Mouse (Mus musculus) olfactory bulb, adult 2 months (tissue): ENCODE measurements at regions not wholly inside any gene's neighbourhood (a gene's known extent, or its start where the extent isn't known, plus 50 kb on each side); places are given as distances from the start of the nearest gene placed in this dataset.

ENCODE experiments used
- CTCF ChIP-seq: fragments of 200-500 bp; IDR thresholded peaks from 2 replicates; pipeline ENCODE4 v1.5.1; 2012; ENCODE audit warnings: low read depth, mild to moderate bottlenecking, low read length, moderate library complexity; ENCODE audit not compliant: insufficient read depth
- POLR2A ChIP-seq: fragments of 200-500 bp; IDR thresholded peaks from 2 replicates; pipeline ENCODE4 v1.6.1; 2012; ENCODE audit warnings: mild to moderate bottlenecking, low read depth, low read length, moderate library complexity; ENCODE audit not compliant: insufficient read depth

DNA sequence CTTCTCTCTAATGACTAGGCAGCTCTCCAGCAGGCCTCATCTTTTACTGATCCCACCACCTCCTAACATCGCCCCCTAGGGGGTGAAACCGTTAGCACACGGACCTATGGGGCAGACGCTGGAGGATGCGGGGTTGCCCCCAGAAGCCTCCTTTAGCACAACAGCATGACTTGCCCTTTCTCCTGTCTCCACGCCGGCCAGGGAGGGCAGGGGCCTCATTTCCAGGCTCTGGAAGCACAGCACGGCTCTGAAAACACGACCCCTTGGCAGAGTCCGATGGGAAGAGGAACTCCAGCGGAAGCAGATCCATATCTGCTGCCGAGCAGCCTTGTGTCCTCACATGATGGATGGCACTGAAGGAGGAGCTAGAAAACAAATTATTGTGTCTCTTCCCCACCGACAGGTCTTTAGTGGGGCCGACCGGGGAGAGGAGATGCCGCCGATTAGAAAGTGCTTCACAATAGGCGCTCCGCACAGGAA lies 165.1 kb upstream of the Irx3 start:
- TF ChIP-seq CTCF, result no peak
- no peak for TF ChIP-seq POLR2A
